Mouse (Mus musculus) embryonic fibroblast, embryonic 13.5 days (primary cell): ENCODE data around the gene Car6. TPM values are rescaled to one million over a fixed set of nuclear protein-coding genes. Genes with fewer than 3 reads are reported as not detected.
A peak's percentile ranks its signal among the peaks of the same experiment; 100 is the strongest.

Experiments used
- H3K27ac ChIP-seq: 2 replicates; pipeline ENCODE4 v1.5.1; 2012; ENCODE audit warnings: low read length, control low read depth, inconsistent platforms; ENCODE audit not compliant: insufficient read depth
- H3K4me1 ChIP-seq: 2 replicates; pipeline ENCODE4 v1.6.1; 2011; ENCODE audit warnings: low read length; ENCODE audit not compliant: control insufficient read depth, insufficient read depth
- H3K4me3 ChIP-seq: 2 replicates; pipeline ENCODE4 v1.5.1; 2011; ENCODE audit warnings: mild to moderate bottlenecking, control low read depth, low read length; ENCODE audit not compliant: insufficient read depth
- CTCF ChIP-seq: IDR thresholded peaks from 2 replicates; pipeline ENCODE4 v1.5.1; 2011; ENCODE audit warnings: mild to moderate bottlenecking, control low read depth, low read length, moderate library complexity, borderline replicate concordance; ENCODE audit not compliant: insufficient read depth
- POLR2A ChIP-seq: IDR thresholded peaks from 2 replicates; pipeline ENCODE4 v1.6.1; 2011; ENCODE audit warnings: low read depth, mild to moderate bottlenecking, control low read depth, low read length, moderate library complexity
- polyA plus RNA-seq: library from polyadenylated mRNA; stranded (reverse); fragments of >200 nt; gene quantifications from 2 replicates; pipeline ENCODE4 v1.2.4, GENCODE M21; 2011; ENCODE audit warnings: low read depth; ENCODE audit not compliant: missing spikeins, insufficient read length

The Car6 gene
- polyA plus RNA-seq, 1 experiment: 7.0 TPM

DNA sequence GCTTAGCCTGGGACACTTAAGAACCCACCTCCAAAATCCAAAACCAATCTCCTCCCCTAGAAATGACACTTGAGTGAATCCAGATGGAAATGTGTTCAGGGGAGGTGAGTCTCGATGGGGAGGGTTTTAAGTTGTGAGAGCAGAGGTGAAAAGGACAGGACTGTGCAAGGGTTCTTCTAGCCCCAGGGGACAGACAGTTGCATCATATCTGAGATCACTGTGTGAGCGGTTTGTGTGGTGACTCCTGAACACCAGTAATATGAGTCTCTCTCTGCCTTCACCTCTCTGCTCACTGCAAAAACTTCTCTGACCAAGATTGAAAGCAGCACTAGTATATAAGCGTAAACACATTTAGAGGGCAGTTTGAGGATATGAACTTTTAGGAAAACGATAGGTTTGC, 54.8 kb downstream of the Car6 start:
- no peak overlapping the region for H3K27ac ChIP-seq

DNA sequence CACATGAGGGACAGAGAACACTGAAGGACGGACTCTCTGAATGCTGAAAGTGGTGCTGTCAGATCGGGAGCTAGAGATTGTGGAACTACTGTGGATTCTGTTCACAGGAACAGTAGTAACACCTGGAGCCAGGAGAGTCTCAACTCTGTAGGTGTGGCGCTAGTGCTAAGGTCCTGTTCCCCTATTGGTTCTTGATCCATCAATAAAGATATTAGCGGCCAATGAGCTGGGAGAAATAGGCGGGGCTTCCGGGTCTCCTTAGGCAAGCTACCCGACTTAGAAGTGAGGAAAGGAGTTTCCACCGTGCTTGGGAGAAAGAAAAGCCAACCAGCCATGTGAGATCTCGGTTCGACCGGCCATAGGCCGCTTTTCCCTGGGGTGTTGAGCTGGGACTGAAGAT, 56.9 kb downstream of the Car6 start:
- no peaks in the 10 kb centered on the region for H3K4me1 ChIP-seq
- no peak overlapping the region for H3K4me3 ChIP-seq
- H3K27ac ChIP-seq: no peak overlapping the region
- TF ChIP-seq CTCF (no peak), POLR2A (no peak)

More for the DNA sequence above, 54.8 kb downstream of the Car6 start:
- Histone ChIP-seq H3K4me1 (no peaks in the 10 kb centered on the region), H3K4me3 (no peak overlapping the region)
- no peak for TF ChIP-seq POLR2A

DNA sequence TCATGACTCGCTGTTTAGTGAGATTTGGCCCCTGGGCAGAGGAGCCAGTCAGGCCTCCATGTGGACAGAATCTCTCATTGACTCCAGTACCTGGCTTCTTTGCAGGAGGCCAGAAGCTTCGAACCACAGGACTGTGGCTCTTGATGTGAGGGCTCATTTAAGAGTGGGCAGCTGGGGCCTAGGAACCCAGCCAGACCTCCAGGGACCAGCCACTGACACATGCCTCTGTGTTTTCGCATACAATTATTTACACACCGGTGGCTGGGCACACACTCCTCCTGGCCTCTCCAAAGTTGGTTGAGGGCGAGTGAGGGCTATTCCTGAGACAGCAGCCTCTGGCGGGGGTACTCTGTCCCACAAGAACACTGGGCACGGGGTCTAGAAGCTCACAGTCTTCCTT, 60.8 kb downstream of the Car6 start:
- H3K4me3 ChIP-seq: no peak overlapping the region
- H3K27ac ChIP-seq: no peak overlapping the region
- no peaks in the 10 kb centered on the region for H3K4me1 ChIP-seq
- no peak for TF ChIP-seq CTCF
- no peak for TF ChIP-seq POLR2A

DNA sequence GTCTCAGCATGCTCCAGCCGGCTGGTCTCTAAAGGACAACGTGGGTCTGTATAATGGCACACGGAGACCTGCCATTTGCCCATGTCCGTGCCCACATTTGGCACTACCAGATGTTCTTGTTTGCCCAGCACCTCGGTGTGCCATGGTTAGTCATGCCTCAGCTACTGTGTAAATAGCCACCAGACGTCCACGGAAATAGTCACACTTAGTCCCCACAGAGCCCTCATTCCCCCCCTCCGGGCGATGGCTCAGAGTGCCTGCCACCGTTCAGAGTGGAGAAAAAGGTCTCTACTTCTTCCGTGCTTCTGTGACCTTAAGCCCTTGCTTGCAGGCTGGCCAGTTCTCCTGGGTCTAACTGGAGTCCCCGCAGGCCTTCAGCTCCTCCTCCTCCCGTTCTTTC, 62.0 kb downstream of the Car6 start:
- Histone ChIP-seq H3K4me3 (no peak overlapping the region), H3K27ac (no peak overlapping the region), H3K4me1 (no peaks in the 10 kb centered on the region)
- TF ChIP-seq POLR2A (no peak), CTCF (no peak)

DNA sequence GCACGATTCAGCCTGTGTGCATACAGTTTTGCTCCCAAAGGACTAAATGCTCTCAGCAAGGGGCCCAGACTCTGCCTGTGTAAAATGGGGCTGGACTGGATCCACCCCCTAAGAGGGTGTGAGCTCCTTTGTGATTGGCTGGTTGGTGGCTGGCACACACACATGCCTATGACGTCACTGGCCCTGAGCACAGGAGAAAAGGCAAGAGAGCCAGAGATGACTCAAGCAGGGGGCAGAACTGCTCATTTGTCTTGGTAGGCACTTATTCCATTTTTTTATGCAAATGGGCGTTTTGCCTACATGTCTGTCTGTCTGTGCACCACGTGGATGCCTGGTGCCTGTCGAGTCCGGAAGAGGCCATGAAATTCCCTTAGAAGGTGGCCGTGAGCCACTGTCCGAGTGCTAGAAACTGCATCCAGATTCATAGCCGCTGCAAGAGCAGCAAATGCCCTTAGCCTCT, 63.0 kb downstream of the Car6 start:
- Histone ChIP-seq H3K4me1 (no peaks in the 10 kb centered on the region), H3K27ac (no peak overlapping the region), H3K4me3 (no peak overlapping the region)
- TF ChIP-seq POLR2A (0 out of 2 replicates have a peak, but pooled peaks have one; percentile 5), CTCF (no peak)

DNA sequence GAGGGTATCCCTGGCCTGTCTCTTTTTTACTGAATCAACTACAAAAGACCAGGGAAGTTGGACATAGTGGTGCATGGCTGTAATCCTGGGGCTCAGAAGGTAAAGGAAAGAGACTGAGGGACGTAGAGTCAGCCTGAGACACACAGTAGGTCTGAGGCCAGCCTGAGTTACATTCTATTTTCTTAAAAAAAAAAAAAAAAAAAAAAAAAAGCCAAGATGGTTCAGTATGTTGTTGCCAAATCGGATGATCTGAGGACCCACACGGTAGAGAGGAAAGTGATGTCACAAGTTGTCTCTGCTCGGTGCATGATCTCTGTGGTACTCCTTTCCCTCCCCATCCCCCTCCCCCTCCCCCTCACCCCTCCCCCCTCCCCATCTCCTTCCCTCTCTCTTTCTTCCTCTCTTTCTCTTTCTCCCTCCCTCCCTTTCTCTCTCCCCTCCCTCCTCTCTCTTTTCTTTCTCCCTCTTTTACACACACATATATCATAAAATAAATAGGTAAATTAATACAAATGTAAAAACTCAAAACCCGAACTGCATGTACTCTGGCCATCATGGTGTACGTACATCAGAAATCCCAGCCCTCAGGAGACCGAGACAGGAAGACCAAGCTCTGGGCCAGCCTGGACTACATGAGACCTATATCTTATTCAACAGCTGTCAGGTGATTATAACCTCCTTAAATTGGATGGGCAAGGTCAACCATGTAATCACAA, 63.6 kb downstream of the Car6 start:
- H3K27ac ChIP-seq: no peak overlapping the region
- no peak overlapping the region for H3K4me3 ChIP-seq
- TF ChIP-seq POLR2A (peak; percentile 44; the same call in 1 of the 2 replicates), CTCF (no peak)
- H3K4me1 ChIP-seq: no peaks in the 10 kb centered on the region

Other genes with a start within 250 kb of the Car6 start
- gene Spsb1, start 246.3 kb downstream of the Car6 start, polyA plus RNA-seq: 36.4 and 40.9 TPM in 2 replicates
- 59.2 and 64.8 TPM in 2 replicates for gene H6pd, start 192.3 kb downstream of the Car6 start, polyA plus RNA-seq
- 2.0 and 2.3 TPM in 2 replicates for gene Gpr157, start 114.0 kb downstream of the Car6 start, polyA plus RNA-seq
- gene Slc2a5, start 82.0 kb downstream of the Car6 start, polyA plus RNA-seq: 0.83 TPM in 1 of 2 replicates, not detected in the other
- not detected in 2 replicates for gene Slc2a7, start 52.4 kb downstream of the Car6 start, polyA plus RNA-seq
- 672 and 858 TPM in 2 replicates for gene Eno1, start 35.4 kb upstream of the Car6 start, polyA plus RNA-seq
- gene Rere, start 80.3 kb upstream of the Car6 start, polyA plus RNA-seq: 47.2 and 59.0 TPM in 2 replicates